Comparison of ENCODE assay signal across 8 mouse cellular contexts in genomic region chr4:150707725-150708571, GRCm38 (mm10). TPM values are rescaled to one million over a fixed set of nuclear protein-coding genes. Genes with fewer than 3 reads are reported as not detected.
DNase-seq lines count a peak whose midpoint lies in the region; ATAC-seq and TF ChIP-seq lines count a peak whose summit lies in the region.

No protein-coding gene starts in this region.

- peaks cover 42% of the 10 kb centered on the region for H3K4me1 ChIP-seq in hindbrain, embryonic 10.5 days (replicated peaks)
- H3K4me1 ChIP-seq in hindbrain, embryonic 11.5 days (replicated peaks; ENCODE audit: control insufficient read depth, insufficient read depth, low read length), result 0 out of 2 replicates have a peak, but pooled peaks cover 7% of the 10 kb centered on the region
- peaks cover 15% of the 10 kb centered on the region; the same call in 1 of the 2 replicates for H3K4me1 ChIP-seq in brown adipose tissue, adult 24 weeks (ENCODE audit: control insufficient read depth, insufficient read depth, insufficient read length, low read length)
- peaks cover 10% of the 10 kb centered on the region; the same call in 1 of the 2 replicates for H3K4me1 ChIP-seq in hindbrain, postnatal 0 days (ENCODE audit: insufficient read depth, low read length)
- peaks cover 13% of the 10 kb centered on the region; the same call in 1 of the 2 replicates for H3K4me1 ChIP-seq in intestine, embryonic 16.5 days (ENCODE audit: control insufficient read depth, insufficient read depth, low read length)

- no peak for DNase-seq in hindbrain, embryonic 10.5 days (ENCODE audit: low spot score)
- DNase-seq in hindbrain, embryonic 11.5 days (ENCODE audit: low spot score), result no peak
- peak; percentile 76 for DNase-seq in hindbrain, postnatal 0 days (ENCODE audit: low spot score)
- DNase-seq in lung, postnatal 4 days, result peak; percentile 33 to 42
- no peak for DNase-seq in layer of hippocampus, adult 11-12 months (ENCODE audit: low spot score)
- no peak for DNase-seq in frontal cortex, postnatal 25 days (ENCODE audit: low spot score in 2 of 2)

- H3K27ac ChIP-seq in hindbrain, embryonic 10.5 days, result peak overlapping the region; percentile 85
- no peak overlapping the region for H3K27ac ChIP-seq in hindbrain, embryonic 11.5 days (ENCODE audit: low read depth, low read length)
- peak overlapping the region; percentile 71 for H3K27ac ChIP-seq in brown adipose tissue, adult 24 weeks (replicated peaks; ENCODE audit: low read depth, low read length)
- H3K27ac ChIP-seq in hindbrain, postnatal 0 days, result no peak overlapping the region
- H3K27ac ChIP-seq in intestine, embryonic 16.5 days (ENCODE audit: low read length), result no peak overlapping the region

- H3K36me3 ChIP-seq in hindbrain, embryonic 10.5 days, result no peaks in the 10 kb centered on the region
- no peaks in the 10 kb centered on the region for H3K36me3 ChIP-seq in hindbrain, embryonic 11.5 days (ENCODE audit: control insufficient read depth, insufficient read depth, low read length)
- H3K36me3 ChIP-seq in hindbrain, postnatal 0 days (ENCODE audit: insufficient read depth, low read length), result no peaks in the 10 kb centered on the region
- H3K36me3 ChIP-seq in intestine, embryonic 16.5 days (ENCODE audit: control insufficient read depth, insufficient read depth, low read length), result no peaks in the 10 kb centered on the region

- no peak for ATAC-seq in hindbrain, embryonic 11.5 days (ENCODE audit: low FRiP score)
- ATAC-seq in hindbrain, postnatal 0 days, result peak; percentile 55; the same call in 1 of the 2 replicates
- no peak for ATAC-seq in intestine, embryonic 16.5 days

- no peak overlapping the region for H3K9ac ChIP-seq in hindbrain, embryonic 11.5 days (ENCODE audit: low read depth, low read length)
- no peak overlapping the region for H3K9ac ChIP-seq in hindbrain, postnatal 0 days (replicated peaks; ENCODE audit: low read length)
- H3K9ac ChIP-seq in intestine, embryonic 16.5 days (ENCODE audit: low read depth, low read length), result no peak overlapping the region

- H3K9me3 ChIP-seq in hindbrain, embryonic 10.5 days, result no peaks in the 10 kb centered on the region
- H3K9me3 ChIP-seq in hindbrain, embryonic 11.5 days (ENCODE audit: control insufficient read depth, low read length), result no peaks in the 10 kb centered on the region
- H3K9me3 ChIP-seq in hindbrain, postnatal 0 days (ENCODE audit: low read length), result no peaks in the 10 kb centered on the region
- no peaks in the 10 kb centered on the region for H3K9me3 ChIP-seq in intestine, embryonic 16.5 days (ENCODE audit: control insufficient read depth, low read length)

- peaks cover 16% of the 10 kb centered on the region; the same call in 1 of the 2 replicates for H3K27me3 ChIP-seq in hindbrain, embryonic 10.5 days (ENCODE audit: insufficient read depth, poor library complexity, severe bottlenecking)
- no peaks in the 10 kb centered on the region for H3K27me3 ChIP-seq in hindbrain, embryonic 11.5 days (ENCODE audit: control insufficient read depth, insufficient read depth, low read length)
- H3K27me3 ChIP-seq in hindbrain, postnatal 0 days (ENCODE audit: insufficient read depth, low read length), result no peaks in the 10 kb centered on the region
- H3K27me3 ChIP-seq in intestine, embryonic 16.5 days (replicated peaks; ENCODE audit: control insufficient read depth, insufficient read depth, low read length), result no peaks in the 10 kb centered on the region

- H3K4me2 ChIP-seq in hindbrain, embryonic 11.5 days (replicated peaks; ENCODE audit: low read depth, low read length), result no peak overlapping the region
- no peak overlapping the region for H3K4me2 ChIP-seq in hindbrain, postnatal 0 days (ENCODE audit: low read depth, low read length)
- no peak overlapping the region for H3K4me2 ChIP-seq in intestine, embryonic 16.5 days (ENCODE audit: low read depth, low read length)

- WGBS in hindbrain, embryonic 10.5 days, result 80% methylated on average over 20 of the region's 20 CpGs
- 76% methylated on average over 20 of the region's 20 CpGs for WGBS in hindbrain, embryonic 11.5 days
- 44% methylated on average over 20 of the region's 20 CpGs for WGBS in hindbrain, postnatal 0 days
- WGBS in intestine, embryonic 16.5 days, result 71% methylated on average over 20 of the region's 20 CpGs

- no peak overlapping the region for H3K4me3 ChIP-seq in hindbrain, embryonic 10.5 days
- H3K4me3 ChIP-seq in hindbrain, embryonic 11.5 days (ENCODE audit: low read depth, low read length), result no peak overlapping the region
- H3K4me3 ChIP-seq in brown adipose tissue, adult 24 weeks (ENCODE audit: insufficient read depth, low read depth, low read length), result no peak overlapping the region
- no peak overlapping the region for H3K4me3 ChIP-seq in hindbrain, postnatal 0 days (ENCODE audit: low read length)
- no peak overlapping the region for H3K4me3 ChIP-seq in intestine, embryonic 16.5 days (ENCODE audit: low read length)

- no peak for TF ChIP-seq CTCF in hindbrain, postnatal 0 days (IDR thresholded peaks at IDR 0.05; ENCODE audit: low read depth)

RNA-seq across cellular contexts. Expression of gene Slc45a1, which starts 56.0 kb away (rescaled TPM):
- 2.9 and 8.4 TPM in 2 replicates for polyA plus RNA-seq in hindbrain, embryonic 10.5 days (2016; fragmentation: Nextera tagmentation; extraction: Ambion mirVana)
- polyA plus RNA-seq in hindbrain, embryonic 11.5 days (2014; fragmentation: Nextera tagmentation; extraction: Ambion mirVana), result 5.6 and 7.8 TPM in 2 replicates
- not detected in 2 replicates for polyA plus RNA-seq in brown adipose tissue, adult 24 weeks (2012; ENCODE audit: insufficient read depth, insufficient read length, missing spikeins)
- total RNA-seq in hindbrain, postnatal 0 days (2014; rRNA removed), result 49.6 and 51.3 TPM in 2 replicates
- 41.7 and 47.5 TPM in 2 replicates for polyA plus RNA-seq in hindbrain, postnatal 0 days (2015; fragmentation: Nextera tagmentation; extraction: Ambion mirVana)
- polyA plus RNA-seq in intestine, embryonic 16.5 days (2015; fragmentation: Nextera tagmentation; extraction: Ambion mirVana), result 0.93 and 1.0 TPM in 2 replicates

Comparison
In these comparisons a context has a peak if more than half of its experiments do, and no peak if none do; other contexts are left out.
1. DNase-seq: peak in hindbrain, postnatal 0 days (single experiment) and lung, postnatal 4 days (2 of 2); none in hindbrain, embryonic 10.5 days (single experiment), hindbrain, embryonic 11.5 days (single experiment), layer of hippocampus, adult 11-12 months (single experiment) and frontal cortex, postnatal 25 days (0 of 2).
2. H3K27ac ChIP-seq: peak in hindbrain, embryonic 10.5 days (single experiment) and brown adipose tissue, adult 24 weeks (single experiment); none in hindbrain, embryonic 11.5 days (single experiment), hindbrain, postnatal 0 days (single experiment) and intestine, embryonic 16.5 days (single experiment).